Mouse (Mus musculus) hindbrain, embryonic 11.5 days (tissue): ENCODE results near the gene Klhdc7a. TPM values are rescaled to one million over a fixed set of nuclear protein-coding genes. Genes with fewer than 3 reads are reported as not detected.

Source experiments
- ATAC-seq: fragments of 200-750 bp; cut with Nextera tagmentation; 2 replicates; pipeline ENCODE4 v1.8.0; 2017; ENCODE audit warnings: mild to moderate bottlenecking, moderate TSS enrichment, moderate library complexity; ENCODE audit not compliant: low FRiP score
- DNase-seq: peaks from one replicate; pipeline ENCODE4 v3.0.0-alpha.2; 2015; ENCODE audit warnings: low spot score
- H3K27ac ChIP-seq: fragments of 300-500 bp; sonication (generic); 2 replicates; pipeline ENCODE4 v1.5.1; 2014; ENCODE audit warnings: mild to moderate bottlenecking, low read depth, low read length
- H3K27me3 ChIP-seq: fragments of 300-500 bp; sonication (generic); 2 replicates; pipeline ENCODE4 v1.6.1; 2014; ENCODE audit warnings: mild to moderate bottlenecking, low read length, moderate library complexity, mixed read lengths; ENCODE audit not compliant: control insufficient read depth, insufficient read depth
- H3K36me3 ChIP-seq: fragments of 300-500 bp; sonication (generic); 2 replicates; pipeline ENCODE4 v1.6.1; 2014; ENCODE audit warnings: mild to moderate bottlenecking, low read length, moderate library complexity, mixed read lengths; ENCODE audit not compliant: control insufficient read depth, insufficient read depth
- H3K4me1 ChIP-seq: fragments of 300-500 bp; sonication (generic); replicated peaks from 2 replicates; pipeline ENCODE4 v1.6.1; 2014; ENCODE audit warnings: low read length, mixed read lengths; ENCODE audit not compliant: control insufficient read depth, insufficient read depth
- H3K4me2 ChIP-seq: fragments of 300-500 bp; sonication (generic); replicated peaks from 2 replicates; pipeline ENCODE4 v1.6.1; 2014; ENCODE audit warnings: mild to moderate bottlenecking, low read depth, low read length
- H3K4me3 ChIP-seq: fragments of 300-500 bp; sonication (generic); 2 replicates; pipeline ENCODE4 v1.5.1; 2014; ENCODE audit warnings: low read depth, low read length
- H3K9ac ChIP-seq: fragments of 300-500 bp; sonication (generic); 2 replicates; pipeline ENCODE4 v1.6.1; 2014; ENCODE audit warnings: low read depth, low read length
- H3K9me3 ChIP-seq: fragments of 300-500 bp; sonication (generic); 2 replicates; pipeline ENCODE4 v1.6.1; 2016; ENCODE audit warnings: low read length; ENCODE audit not compliant: control insufficient read depth
- WGBS: fragments of 180-500 bp; shearing (Covaris S2); extraction: QIAGEN DNeasy Blood & Tissue Kit; methylation state at CpG from one replicate; pipeline ENCODE4 v1.1.7; 2014; 5-methylcytosine and 5-hydroxymethylcytosine counted together
- polyA plus RNA-seq: library from polyadenylated mRNA; unstranded; fragments of >200 nt; fragmentation: Nextera tagmentation; extraction: Ambion mirVana; gene quantifications from 2 replicates; pipeline ENCODE4 v1.2.1, GENCODE M21; 2014

The Klhdc7a gene
- polyA plus RNA-seq, 1 experiment from 2014 or later: 0.29 TPM

DNA sequence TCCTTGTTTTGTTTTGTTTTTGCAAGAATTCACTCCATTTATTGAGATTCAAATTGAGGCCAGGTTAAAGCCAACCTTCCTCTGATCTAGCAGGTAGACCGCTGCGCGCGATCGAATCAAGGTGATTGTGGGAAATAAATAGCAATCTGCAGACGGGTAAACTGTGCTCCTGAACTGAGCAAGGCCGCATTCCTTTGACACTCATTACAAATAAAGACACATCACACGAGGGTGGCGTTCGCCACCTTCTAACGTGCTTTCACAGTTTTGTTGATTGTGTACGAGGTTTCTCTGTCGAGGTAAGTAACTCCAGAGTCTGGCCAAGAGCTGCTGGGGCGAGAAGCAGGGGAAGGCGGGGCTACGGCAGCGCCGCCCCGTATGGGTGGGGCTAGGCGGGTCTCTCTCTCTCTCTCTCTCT lies 17.4 kb downstream of the Klhdc7a start:
- no peak for ATAC-seq
- Histone ChIP-seq H3K27ac (no peak overlapping the region), H3K9me3 (no peaks in the 10 kb centered on the region), H3K9ac (no peak overlapping the region), H3K27me3 (peaks cover 3% of the 10 kb centered on the region; the same call in 1 of the 2 replicates), H3K36me3 (no peaks in the 10 kb centered on the region), H3K4me2 (peak overlapping the region; percentile 36), H3K4me3 (no peak overlapping the region), H3K4me1 (no peaks in the 10 kb centered on the region; the same call in 1 of the 2 replicates)
- WGBS: 2% methylated on average over 20 of the region's 20 CpGs
- DNase-seq: peak; percentile 66

- H3K27ac ChIP-seq: no peak overlapping the region
- no peak overlapping the region for H3K4me3 ChIP-seq
- H3K4me1 ChIP-seq: no peaks in the 10 kb centered on the region; the same call in 1 of the 2 replicates
- 19% methylated on average over 7 of the region's 7 CpGs for WGBS
- H3K9ac ChIP-seq: no peak overlapping the region
- no peaks in the 10 kb centered on the region for H3K36me3 ChIP-seq
- peaks cover 3% of the 10 kb centered on the region; the same call in 1 of the 2 replicates for H3K27me3 ChIP-seq
- ATAC-seq: no peak
- H3K4me2 ChIP-seq: no peak overlapping the region
- no peak for DNase-seq
- no peaks in the 10 kb centered on the region for H3K9me3 ChIP-seq
These were observed 19.2 kb downstream of the Klhdc7a start for GRCm38 (mm10) chr4:139948591-139948990.

DNA sequence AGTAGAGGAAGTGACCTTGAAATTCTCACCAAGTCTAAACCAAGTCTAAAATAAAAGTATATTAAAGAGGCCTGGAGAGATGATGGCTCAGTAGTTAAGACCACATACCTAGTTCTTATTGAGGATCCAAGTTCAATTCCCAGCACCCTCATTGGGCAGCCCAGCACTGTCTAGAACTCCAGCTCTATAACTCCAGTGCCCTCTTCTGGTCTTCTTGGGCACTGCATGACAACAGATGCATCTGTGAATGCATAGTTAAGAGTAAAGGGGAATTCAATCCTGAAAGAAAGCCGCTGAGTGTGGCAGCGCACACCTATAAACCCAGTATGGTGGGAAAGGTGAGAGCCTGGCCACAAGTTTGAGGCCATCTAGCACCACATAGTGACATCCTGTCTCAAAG lies 20.5 kb downstream of the Klhdc7a start:
- Histone ChIP-seq H3K9ac (no peak overlapping the region), H3K4me1 (no peaks in the 10 kb centered on the region; the same call in 1 of the 2 replicates), H3K27me3 (peaks cover 3% of the 10 kb centered on the region; the same call in 1 of the 2 replicates), H3K9me3 (no peaks in the 10 kb centered on the region), H3K4me3 (no peak overlapping the region), H3K36me3 (no peaks in the 10 kb centered on the region), H3K27ac (no peak overlapping the region), H3K4me2 (no peak overlapping the region)
- DNase-seq (no peak), ATAC-seq (no peak)
- WGBS: 93% methylated on average over 2 of the region's 2 CpGs

GRCm38 (mm10) chr4:139941831-139942230 lies 26.0 kb downstream of the Klhdc7a start:
- no peak overlapping the region for H3K9ac ChIP-seq
- H3K36me3 ChIP-seq: no peaks in the 10 kb centered on the region
- no peaks in the 10 kb centered on the region for H3K9me3 ChIP-seq
- H3K4me2 ChIP-seq: no peak overlapping the region
- no peak overlapping the region for H3K27ac ChIP-seq
- ATAC-seq: no peak
- no peak overlapping the region for H3K4me3 ChIP-seq
- WGBS: 72% methylated on average over 2 of the region's 2 CpGs
- no peak for DNase-seq
- H3K4me1 ChIP-seq: no peaks in the 10 kb centered on the region
- no peaks in the 10 kb centered on the region for H3K27me3 ChIP-seq

DNA sequence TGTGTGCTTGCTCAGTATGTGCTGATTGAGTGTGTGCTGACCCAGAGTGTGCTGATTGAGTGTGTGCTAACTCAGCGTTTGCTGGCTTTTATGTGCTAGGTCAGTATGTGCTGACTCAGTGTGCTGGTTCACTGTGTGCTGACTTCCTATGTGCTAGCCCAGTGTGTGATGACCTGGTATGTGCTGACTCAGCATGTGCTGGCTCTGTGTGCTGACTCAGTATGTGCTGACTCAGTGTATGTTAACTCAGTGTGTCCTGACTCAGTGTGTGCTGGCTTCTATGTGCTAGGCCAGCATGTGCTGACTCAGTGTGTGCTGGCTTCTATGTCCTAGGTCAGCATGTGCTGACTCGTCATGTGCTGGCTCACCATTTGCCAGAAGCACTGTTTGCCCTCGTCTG lies 32.3 kb downstream of the Klhdc7a start:
- no peaks in the 10 kb centered on the region for H3K4me1 ChIP-seq
- no peak for ATAC-seq

DNA sequence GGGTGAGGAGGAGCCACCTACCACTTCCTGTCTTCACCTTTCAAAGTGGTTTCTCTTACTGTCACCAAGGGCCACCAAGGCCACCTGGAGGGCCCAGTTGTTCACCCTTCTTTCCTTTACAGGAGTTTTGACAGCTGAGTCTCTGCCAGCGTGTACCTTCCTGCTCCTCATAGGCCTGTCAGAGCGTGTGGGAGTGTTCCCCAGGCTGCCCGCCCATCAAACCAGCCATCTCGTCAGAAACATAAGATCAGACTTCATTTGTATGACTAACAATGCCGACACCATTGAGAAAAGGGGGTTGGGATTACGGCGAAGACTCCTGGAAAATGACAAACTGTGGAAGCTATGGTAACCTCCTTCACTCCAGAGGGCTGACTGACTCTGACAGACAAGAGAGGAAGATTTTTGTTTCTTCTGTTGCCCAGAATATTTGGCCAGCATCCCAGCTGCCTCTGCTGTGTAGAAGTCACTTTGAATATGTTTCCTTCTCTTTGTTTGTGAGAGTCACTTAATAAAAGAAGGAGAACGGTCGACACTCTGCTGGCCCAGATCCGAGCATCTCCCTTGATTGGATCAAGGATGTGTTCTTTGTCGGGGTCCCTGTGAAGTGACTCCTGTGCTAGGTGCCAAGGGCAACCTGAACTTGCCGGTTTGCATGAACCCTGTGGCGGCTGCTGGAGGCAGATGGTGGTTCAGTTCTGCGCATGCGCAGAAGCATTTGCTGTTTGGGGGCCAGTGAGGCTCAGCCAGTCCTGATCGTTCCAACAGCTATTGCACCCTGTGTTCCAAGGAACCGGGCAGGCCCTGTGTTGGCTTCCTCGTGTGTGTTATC lies 34.6 kb downstream of the Klhdc7a start:
- no peaks in the 10 kb centered on the region for H3K4me1 ChIP-seq
- H3K36me3 ChIP-seq: no peaks in the 10 kb centered on the region
- no peak overlapping the region for H3K4me2 ChIP-seq
- no peak for ATAC-seq
- H3K4me3 ChIP-seq: no peak overlapping the region
- H3K9me3 ChIP-seq: no peaks in the 10 kb centered on the region
- no peak overlapping the region for H3K9ac ChIP-seq
- WGBS: 81% methylated on average over 18 of the region's 18 CpGs
- DNase-seq: no peak
- H3K27me3 ChIP-seq: no peaks in the 10 kb centered on the region
- H3K27ac ChIP-seq: no peak overlapping the region

More for the DNA sequence above, 32.3 kb downstream of the Klhdc7a start:
- Histone ChIP-seq H3K4me3 (no peak overlapping the region), H3K9me3 (no peaks in the 10 kb centered on the region), H3K27me3 (no peaks in the 10 kb centered on the region), H3K27ac (no peak overlapping the region), H3K4me2 (no peak overlapping the region), H3K36me3 (no peaks in the 10 kb centered on the region), H3K9ac (no peak overlapping the region)
- WGBS: 70% methylated on average over 3 of the region's 3 CpGs
- no peak for DNase-seq

DNA sequence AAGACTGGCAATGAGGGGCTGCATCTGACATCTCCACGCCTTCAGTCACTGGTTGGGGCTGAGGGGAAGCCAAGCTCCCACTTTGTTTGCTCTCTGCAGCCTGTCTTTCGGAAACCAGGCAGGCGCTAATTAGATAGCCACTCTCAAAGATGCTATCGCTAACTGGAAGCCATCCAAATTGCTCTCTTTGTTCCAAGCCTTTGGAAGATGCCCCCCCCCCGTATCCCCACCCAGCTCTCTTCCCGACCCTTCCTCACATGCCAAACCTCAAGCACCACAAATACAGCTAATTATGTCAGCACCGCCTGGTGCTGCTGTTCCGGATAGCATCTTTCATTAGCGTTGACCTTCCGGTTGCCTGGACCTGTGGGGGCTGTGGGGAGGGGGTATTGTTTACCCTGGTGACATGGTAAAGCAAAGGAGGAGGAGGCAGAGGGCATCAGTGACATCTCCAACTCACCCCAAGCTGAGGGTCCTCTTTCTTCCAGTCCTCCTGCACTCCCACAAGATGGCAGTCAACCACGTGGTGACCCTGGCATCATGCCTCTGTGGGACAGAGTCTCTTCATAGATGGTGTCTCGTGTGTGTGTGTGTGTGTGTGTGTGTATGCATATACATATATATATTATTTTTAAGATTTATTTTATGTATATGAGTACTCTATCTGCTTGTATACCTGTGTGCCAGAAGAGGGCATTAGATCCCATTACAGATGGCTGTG lies 35.9 kb downstream of the Klhdc7a start:
- Histone ChIP-seq H3K9me3 (no peaks in the 10 kb centered on the region), H3K27me3 (no peaks in the 10 kb centered on the region), H3K36me3 (no peaks in the 10 kb centered on the region), H3K9ac (no peak overlapping the region), H3K27ac (0 out of 2 replicates have a peak overlapping the region, but pooled peaks have one; percentile 20), H3K4me3 (no peak overlapping the region), H3K4me2 (no peak overlapping the region), H3K4me1 (no peaks in the 10 kb centered on the region)
- WGBS: 43% methylated on average over 12 of the region's 12 CpGs
- DNase-seq (no peak), ATAC-seq (no peak)

DNA sequence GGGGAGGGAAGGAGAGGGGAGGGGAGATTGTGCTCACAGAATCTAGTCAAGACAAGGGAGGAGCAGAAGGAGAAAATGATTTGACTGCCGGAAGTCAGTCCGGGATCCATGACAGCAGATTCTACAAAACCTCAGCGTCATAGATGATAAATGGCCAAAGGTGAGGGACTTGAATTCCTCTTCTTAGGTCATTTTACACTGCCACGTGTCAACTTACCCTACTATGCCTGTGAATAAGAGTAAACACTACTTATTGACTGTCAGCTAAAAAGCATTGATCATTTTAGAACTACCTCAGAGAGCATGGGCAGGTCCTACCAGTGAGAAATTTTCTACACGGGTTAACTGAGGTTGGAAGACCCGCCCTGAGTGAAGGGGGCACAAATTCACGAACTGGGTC lies 36.9 kb downstream of the Klhdc7a start:
- no peaks in the 10 kb centered on the region for H3K27me3 ChIP-seq
- no peak overlapping the region for H3K9ac ChIP-seq
- DNase-seq: no peak
- H3K4me3 ChIP-seq: no peak overlapping the region
- H3K4me2 ChIP-seq: no peak overlapping the region
- no peaks in the 10 kb centered on the region for H3K36me3 ChIP-seq
- ATAC-seq: no peak
- H3K4me1 ChIP-seq: no peaks in the 10 kb centered on the region
- no peak overlapping the region for H3K27ac ChIP-seq
- no peaks in the 10 kb centered on the region for H3K9me3 ChIP-seq
- 41% methylated on average over 7 of the region's 7 CpGs for WGBS
